Mouse (Mus musculus) heart, adult 8-10 months (tissue): Measurements from ENCODE around the gene Manbal. TPM values are rescaled to one million over a fixed set of nuclear protein-coding genes. Genes with fewer than 3 reads are reported as not detected.

Source experiments
- DNase-seq: peaks from one replicate; pipeline ENCODE4 v3.0.0; 2022; ENCODE audit warnings: low spot score
- total RNA-seq, 4 experiments: library from RNA; stranded (reverse); gene quantifications; 2 replicates each; pipeline ENCODE4 v1.2.4; 2022

Gene Manbal
- total RNA-seq, 4 experiments from 2014 or later, result 19.6 to 24.3 (median 22.9) TPM

GRCm38 (mm10) chr2:157434497-157434896 is 67.1 kb downstream of the Manbal start:
- no peak for DNase-seq

GRCm38 (mm10) chr2:157436496-157436895 is 69.1 kb downstream of the Manbal start:
- DNase-seq, result no peak

- no peak for DNase-seq
Measured at GRCm38 (mm10) chr2:157437123-157437522, 69.7 kb downstream of the Manbal start.

GRCm38 (mm10) chr2:157441363-157441762 is 74.0 kb downstream of the Manbal start:
- no peak for DNase-seq

Other genes with a start within 250 kb of the Manbal start
- gene Samhd1, start 232.3 kb upstream of the Manbal start, total RNA-seq, result 10 to 100 TPM; 20.5 to 23.6 (median 21.5) TPM
- 1 to 10 TPM; 1.2 to 1.9 (median 1.3) TPM for gene Rbl1, start 163.1 kb upstream of the Manbal start, total RNA-seq
- gene Rpn2, start 88.6 kb upstream of the Manbal start, total RNA-seq, result 100 to 1,000 TPM in 2 of 4 experiments, 10 to 100 TPM in 2; 99.4 to 106 (median 101) TPM
- under 1 TPM; 0.13 to 0.49 (median 0.23) TPM for gene Mroh8, start 88.0 kb upstream of the Manbal start, total RNA-seq
- not detected for gene Ghrh, start 20.1 kb upstream of the Manbal start, total RNA-seq
- 1 to 10 TPM; 3.2 to 4.9 (median 3.7) TPM for gene Src, start 50.9 kb downstream of the Manbal start, total RNA-seq
- 1 to 10 TPM in 3 of 4 experiments, under 1 TPM in 1; 0.37 to 4.2 (median 1.5) TPM for gene Nnat, start 192.5 kb downstream of the Manbal start, total RNA-seq
- 10 to 100 TPM; 48.1 to 54.0 (median 50.2) TPM for gene Blcap, start 203.7 kb downstream of the Manbal start, total RNA-seq